Mouse (Mus musculus) adrenal gland, adult (tissue): Measurements from ENCODE around the gene Ttll7.
A peak's percentile ranks its signal among the peaks of the same experiment; 100 is the strongest.

Experiments
- DNase-seq, 2 experiments: peaks; one replicate each; pipeline ENCODE4 v3.0.0; 2022 to 2023; ENCODE audit warnings: low spot score in 1 of 2; ENCODE audit not compliant: inconsistent age in 2 of 2

Gene Ttll7

GRCm38 (mm10) chr3:146908922-146909321, 56.8 kb downstream of the Ttll7 start:
- DNase-seq, result no peak

DNA sequence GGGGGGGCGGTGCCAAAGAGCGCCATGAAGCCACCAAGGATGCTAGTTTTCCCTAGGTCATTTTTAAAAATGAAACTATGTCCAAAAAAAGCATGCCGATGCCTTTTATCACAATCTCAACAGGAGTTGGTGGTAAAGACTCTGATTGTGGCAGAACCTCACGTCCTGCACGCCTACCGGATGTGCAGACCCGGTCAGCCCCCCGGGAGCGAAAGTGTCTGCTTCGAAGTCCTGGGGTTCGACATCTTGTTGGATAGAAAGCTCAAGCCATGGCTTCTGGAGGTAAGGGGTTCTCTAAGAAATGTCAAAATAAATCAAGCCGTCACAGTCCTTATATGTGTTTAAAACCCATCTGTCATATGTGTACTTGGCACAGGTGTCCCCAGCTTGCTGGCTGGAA, 60.9 kb downstream of the Ttll7 start:
- no peak for DNase-seq

DNA sequence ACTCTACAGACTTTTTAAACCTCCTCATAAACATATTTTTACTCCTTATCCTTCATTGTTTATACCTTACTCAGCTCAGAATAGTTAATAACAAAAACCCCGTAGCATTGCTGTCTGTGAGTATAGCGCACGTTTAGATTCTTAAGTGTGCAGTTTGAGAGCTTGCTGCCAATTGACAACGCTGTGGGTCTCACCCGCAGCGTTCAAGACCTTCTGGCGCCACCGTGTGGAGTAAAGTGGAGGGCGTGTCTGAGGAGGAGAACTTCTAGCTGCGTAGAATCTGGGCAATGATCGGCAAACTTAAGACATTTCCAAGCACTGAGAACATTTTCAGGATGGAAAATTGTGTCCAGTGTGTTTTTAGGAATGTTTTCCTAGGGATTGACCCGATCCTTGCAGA, 62.6 kb downstream of the Ttll7 start:
- DNase-seq, result peak; percentile 82 to 94

DNA sequence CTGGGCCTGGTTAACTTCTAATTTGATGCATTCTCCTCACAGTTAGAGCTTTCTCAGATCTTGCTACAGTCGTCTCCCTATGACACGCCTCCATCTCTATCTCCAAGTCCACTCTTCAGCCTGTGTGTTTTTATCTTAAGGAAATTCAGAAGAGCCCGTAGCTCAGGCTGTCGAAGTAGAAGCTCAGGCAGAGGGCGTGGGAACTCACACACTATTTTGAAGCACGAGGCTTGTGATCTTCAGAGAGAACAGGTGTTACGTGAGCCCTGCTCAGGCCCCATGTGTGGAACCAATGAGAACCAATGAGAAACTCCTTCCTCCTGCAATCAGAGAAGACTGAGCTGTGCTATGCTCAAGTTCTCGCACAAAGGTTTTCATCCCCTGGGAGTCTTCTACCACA, 65.7 kb downstream of the Ttll7 start:
- no peak for DNase-seq

DNA sequence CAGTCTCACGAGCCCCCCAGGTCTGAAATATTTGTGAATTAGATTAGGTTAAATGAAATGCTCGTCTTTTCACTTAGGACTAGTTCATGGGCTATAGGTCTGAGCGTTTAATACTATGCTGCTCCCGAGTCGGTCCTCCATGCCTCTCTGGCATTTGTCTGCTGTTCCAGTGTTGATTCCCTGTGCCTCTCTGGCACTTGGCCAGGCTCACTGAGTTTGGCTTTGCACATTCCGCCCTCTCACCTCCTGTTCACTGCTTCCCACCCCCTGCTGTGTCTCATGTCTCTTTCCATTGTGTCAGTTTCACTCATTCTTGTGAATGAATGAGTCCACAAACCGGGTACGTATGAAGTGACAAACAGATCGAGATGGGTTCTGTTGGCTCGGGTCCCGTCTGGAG, 66.2 kb downstream of the Ttll7 start:
- DNase-seq, result peak in 1 of 2 experiments; percentile 40

GRCm38 (mm10) chr3:146927311-146928015, 75.3 kb downstream of the Ttll7 start:
- no peak for DNase-seq

DNA sequence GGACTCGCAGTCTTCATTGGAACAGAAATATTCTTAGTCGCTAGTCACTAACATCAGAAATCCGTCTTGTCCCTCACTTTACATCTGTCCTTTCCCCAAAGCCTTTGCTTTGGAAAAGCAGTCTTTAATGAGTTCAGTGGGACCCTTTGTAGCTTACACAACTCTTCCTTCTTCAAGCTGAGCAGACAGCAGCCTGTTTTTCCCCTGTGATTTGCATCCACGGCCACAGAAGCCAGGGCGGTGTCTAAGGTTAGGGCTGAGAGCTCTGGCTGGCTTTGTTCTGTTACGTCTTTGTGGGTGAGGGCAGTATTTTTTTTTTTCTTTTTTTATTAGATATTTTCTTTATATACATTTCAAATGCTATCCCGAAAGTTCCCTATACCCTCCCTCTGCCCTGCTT, 76.0 kb downstream of the Ttll7 start:
- DNase-seq, result no peak

DNA sequence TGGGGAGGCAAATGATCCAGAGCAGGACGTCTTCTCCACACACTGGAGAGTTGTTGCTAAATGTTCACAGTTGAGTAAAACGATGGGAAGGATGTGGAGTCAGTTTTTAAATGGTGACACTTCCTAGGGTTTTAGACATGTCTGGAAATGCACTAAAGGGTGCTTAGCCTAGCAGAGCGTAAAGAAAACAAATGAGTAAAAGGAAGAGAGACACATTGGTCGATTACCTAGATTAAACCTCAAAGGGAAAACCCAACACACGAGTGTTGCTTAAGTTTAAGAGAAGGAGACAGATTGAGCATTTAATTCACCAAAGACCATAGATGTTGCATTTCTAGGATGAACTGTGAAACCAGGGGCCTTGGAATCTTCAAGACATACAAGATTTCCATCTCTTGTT, 76.8 kb downstream of the Ttll7 start:
- DNase-seq, result no peak

DNA sequence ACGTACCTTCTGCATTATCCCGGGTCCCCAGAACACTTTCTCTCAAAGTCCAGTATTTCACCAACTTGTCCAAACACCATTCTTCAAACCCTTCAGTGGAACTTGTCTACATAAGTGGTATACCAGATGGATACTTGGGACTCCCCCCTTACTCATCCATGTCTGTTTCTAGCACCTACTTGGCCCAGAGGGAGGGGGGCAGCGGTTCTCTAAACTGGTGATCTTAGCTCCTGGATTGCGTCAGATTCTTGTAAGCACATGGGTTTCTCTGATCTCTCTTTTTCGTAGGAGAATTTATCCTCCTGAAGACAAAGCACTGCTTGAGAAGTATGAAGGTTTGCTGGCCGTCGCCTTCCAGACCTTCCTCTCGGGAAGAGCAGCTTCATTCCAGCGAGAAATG, 79.0 kb downstream of the Ttll7 start:
- no peak for DNase-seq

- DNase-seq, result no peak
Measured at GRCm38 (mm10) chr3:146932506-146932905, 80.3 kb downstream of the Ttll7 start.

DNA sequence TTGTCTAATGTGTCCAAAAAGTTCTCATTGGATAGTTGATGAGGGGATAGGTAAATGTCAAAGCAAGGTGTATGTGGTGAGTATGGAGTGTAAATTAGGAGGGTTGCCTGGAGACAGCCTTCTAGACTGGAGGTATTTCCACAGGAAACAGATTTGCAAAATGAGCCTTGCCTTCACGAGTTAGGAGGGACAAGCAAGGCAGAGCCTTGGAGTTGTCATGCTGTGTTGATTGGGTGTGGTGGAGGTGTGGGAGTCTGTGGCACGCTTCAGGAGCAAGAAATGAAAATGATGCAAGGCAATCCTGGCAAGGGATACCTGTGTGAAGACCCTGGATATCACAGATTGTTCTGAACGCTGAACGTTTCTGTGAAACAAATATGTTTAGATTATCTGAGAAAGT, 84.7 kb downstream of the Ttll7 start:
- no peak for DNase-seq

DNA sequence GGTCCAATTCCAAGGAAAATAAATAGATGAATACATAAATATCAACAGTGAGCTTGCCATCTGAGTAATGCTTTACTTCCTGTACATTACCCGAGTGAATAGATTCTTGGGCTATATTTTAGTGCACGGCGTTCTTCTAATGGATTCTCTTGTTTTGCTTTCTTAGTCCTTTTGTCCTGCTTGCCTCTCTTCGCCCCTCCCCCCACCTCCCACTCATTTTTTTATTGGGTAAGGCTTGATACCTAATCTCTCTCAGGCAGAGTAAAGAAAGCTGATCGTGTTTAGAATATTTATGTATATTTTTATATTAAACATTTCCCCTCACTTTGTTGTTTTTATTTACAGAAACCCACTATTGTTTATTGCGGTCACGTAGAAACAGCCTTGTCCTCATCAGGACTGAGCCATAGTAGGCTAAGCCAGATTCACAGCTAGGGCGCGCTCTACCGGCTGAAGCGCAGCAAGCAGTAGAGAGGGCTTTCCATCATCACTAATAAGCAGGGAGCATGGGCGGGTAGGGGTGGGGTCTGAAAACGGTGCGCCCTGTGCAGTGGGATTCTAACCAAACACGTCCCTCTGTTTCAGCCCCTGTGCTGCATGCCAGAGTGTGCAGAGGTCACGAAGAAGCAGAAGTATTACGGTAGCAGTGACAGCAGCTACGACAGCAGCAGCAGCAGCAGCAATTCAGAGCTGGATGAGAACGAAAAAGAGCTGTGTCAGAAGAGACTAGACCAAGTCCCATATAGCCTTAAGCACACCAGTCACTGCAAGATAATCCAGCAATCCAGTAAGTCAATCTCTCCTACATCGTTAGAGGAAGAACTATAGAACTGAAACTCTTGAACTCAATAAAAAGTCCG, 87.5 kb downstream of the Ttll7 start:
- DNase-seq, result peak in 1 of 2 experiments; percentile 34

- DNase-seq, result no peak
Measured at GRCm38 (mm10) chr3:146943101-146943500, 90.9 kb downstream of the Ttll7 start.

- no peak for DNase-seq
Measured at GRCm38 (mm10) chr3:146945342-146945741, 93.2 kb downstream of the Ttll7 start.

GRCm38 (mm10) chr3:146945887-146946286, 93.7 kb downstream of the Ttll7 start:
- peak; percentile 59 to 93 for DNase-seq

DNA sequence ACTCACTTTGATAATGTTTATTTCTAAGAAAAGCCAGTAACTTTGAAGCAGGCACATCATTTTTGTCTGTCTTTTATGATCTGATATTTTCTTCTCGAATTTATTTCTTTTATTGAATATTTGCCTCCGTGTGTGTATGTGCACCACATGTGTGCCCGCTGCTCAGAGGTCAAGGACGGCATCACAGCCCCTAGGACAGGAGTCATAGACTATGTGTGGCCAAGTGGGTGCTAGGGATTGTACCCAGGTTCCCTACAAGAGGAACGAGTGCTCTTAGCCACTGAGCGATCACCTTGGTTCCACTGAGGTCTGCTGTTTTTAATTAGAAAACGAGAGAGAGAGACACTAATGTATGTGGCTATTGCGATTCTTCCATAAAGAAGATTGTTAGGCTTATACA, 94.5 kb downstream of the Ttll7 start:
- DNase-seq, result no peak

DNA sequence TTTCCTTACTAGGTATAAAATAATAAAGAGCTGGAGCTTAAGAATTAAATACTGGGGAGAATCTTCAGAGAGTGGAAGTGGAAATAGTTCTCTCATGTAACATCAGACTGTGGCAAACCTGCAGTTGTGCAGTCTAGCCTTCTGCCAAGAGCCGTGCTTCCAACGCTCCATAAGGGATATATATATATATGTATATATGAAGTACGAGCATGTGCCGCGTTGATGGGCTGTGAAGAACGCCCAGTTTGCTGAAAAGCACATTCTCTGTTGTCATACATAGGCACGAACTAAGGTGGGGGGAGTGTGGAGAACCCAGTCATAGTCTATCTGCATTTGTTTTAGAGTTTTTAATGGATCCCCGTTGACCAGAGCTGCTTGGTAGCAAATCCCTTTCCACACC, 104.6 kb downstream of the Ttll7 start:
- no peak for DNase-seq

DNA sequence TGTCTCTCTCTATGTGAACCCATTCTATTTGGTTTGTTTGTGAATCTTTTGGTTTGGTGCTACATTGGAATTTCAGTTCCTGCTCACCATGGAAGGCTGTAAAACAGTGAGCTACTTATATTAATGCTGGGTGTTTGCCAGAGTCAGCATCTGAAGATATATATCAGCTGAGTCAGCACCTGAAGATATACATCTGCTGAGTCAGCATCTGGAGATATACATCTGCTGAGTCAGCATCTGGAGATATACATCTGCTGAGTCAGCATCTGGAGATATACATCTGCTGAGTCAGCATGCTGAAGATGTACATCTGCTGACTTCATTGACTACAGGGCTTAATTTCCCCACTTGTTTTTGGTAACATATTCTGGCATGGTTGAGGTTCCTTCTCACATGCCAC, 110.7 kb downstream of the Ttll7 start:
- DNase-seq, result no peak

DNA sequence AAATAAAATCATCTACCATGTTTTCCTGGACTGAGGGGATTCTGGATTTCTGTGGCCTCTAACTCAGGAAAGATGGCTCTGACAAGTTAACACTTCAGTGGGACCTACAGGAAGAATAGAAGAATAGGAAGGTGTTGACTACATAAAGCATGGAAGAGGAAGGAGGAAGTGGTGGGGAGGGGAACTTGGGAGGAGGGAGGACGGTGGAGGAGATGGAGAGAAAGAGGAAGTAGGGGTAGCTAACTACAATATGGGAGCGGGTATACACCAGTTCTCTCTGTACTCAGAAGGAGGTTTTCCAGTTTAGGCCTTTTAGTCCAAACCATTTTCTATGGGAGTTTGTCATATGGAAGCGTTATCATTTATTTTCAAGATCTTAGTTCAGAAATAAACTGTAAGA, 112.2 kb downstream of the Ttll7 start:
- DNase-seq, result no peak

GRCm38 (mm10) chr3:146967242-146967641, 115.1 kb downstream of the Ttll7 start:
- no peak for DNase-seq

- DNase-seq, result no peak
Measured at GRCm38 (mm10) chr3:146967834-146968233, 115.7 kb downstream of the Ttll7 start.

DNA sequence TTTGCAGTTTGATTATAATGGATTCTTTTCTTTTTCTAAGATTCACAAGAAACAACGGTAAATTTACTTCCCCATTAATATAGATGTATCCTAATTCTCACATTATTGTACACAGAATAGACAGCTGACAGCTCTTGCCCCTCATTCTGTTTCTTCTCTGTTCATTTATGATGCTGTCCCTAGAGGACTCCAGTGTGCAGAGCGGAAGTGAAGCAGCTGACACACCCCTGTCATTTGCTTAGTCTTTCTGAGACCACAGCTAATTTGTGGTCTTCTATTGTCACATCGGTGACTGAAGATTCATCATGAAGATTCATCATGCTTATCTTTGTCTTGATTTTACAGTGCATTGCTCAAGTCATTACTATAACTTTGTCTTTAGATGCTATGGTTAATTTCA, 126.1 kb downstream of the Ttll7 start:
- DNase-seq, result no peak
